Comparison of ENCODE assay signal across 30 mouse cellular contexts in the genomic region with DNA sequence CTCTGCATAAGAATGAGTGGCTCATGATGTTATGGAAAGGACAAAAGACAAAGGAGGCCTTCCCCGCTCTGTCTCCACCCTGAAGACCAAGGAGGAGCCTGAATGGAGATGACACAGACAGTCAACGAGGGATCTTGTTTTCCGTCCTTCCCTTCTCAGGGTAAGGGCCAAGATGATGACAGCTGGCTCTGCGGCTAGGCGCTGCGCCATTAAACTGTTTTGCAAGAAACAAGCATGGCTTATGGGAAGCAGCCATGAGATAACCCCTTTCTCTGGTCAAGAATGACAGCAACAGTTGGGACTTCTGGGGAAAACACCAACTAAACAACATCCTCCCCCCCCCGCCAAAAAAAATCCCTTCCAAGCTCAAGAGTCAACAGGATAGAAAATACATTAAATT.
DNase-seq lines count a peak whose midpoint lies in the region; ATAC-seq lines count a peak whose summit lies in the region.
"Had no signal": no experiment of that assay in that cellular context is flagged by ENCODE, and none has a peak within 500 bp of the region (broad histone marks: within the 10 kb centered on the region; RNA-seq: fewer than 3 reads in every experiment).

No protein-coding gene starts in this region.

- intact Hi-C loops in heart, postnatal 10 days (cut with DNase I), result no loop called here
- intact Hi-C loops in heart, postnatal 36 days (cut with DNase I), result no loop called here

- H3K27ac ChIP-seq in heart, embryonic 12.5 days (ENCODE audit: poor library complexity, severe bottlenecking), result no peak overlapping the region
- H3K27ac ChIP-seq: embryonic facial prominence, embryonic 12.5 days; forebrain, embryonic 10.5 days; forebrain, embryonic 15.5 days; gastrocnemius, adult 2 months; hindbrain, embryonic 13.5 days; kidney, postnatal 0 days; limb, embryonic 12.5 days; liver, embryonic 15.5 days; lung, embryonic 15.5 days; stomach, postnatal 0 days had no signal

- H3K4me2 ChIP-seq in heart, embryonic 12.5 days, result no peak overlapping the region
- H3K4me2 ChIP-seq: embryonic facial prominence, embryonic 12.5 days; forebrain, embryonic 15.5 days; hindbrain, embryonic 13.5 days; limb, embryonic 12.5 days; liver, embryonic 15.5 days; lung, embryonic 15.5 days; midbrain, embryonic 11.5 days had no signal

- no peak overlapping the region for H3K4me3 ChIP-seq in heart, embryonic 12.5 days
- H3K4me3 ChIP-seq: embryonic facial prominence, embryonic 12.5 days; forebrain, embryonic 10.5 days; forebrain, embryonic 15.5 days; gastrocnemius, adult 2 months; hindbrain, embryonic 13.5 days; limb, embryonic 12.5 days; liver, embryonic 15.5 days; lung, embryonic 15.5 days had no signal

- H3K9me3 ChIP-seq in heart, embryonic 12.5 days (replicated peaks), result no peaks in the 10 kb centered on the region
- H3K9me3 ChIP-seq: embryonic facial prominence, embryonic 12.5 days; forebrain, embryonic 10.5 days; forebrain, embryonic 15.5 days; hindbrain, embryonic 13.5 days; limb, embryonic 12.5 days; liver, embryonic 15.5 days; lung, embryonic 15.5 days had no signal

- no peak overlapping the region for H3K9ac ChIP-seq in heart, embryonic 12.5 days
- H3K9ac ChIP-seq: embryonic facial prominence, embryonic 12.5 days; forebrain, embryonic 15.5 days; hindbrain, embryonic 13.5 days; limb, embryonic 12.5 days; liver, embryonic 15.5 days; lung, embryonic 15.5 days had no signal

- no peak for ATAC-seq in heart, embryonic 12.5 days (ENCODE audit: insufficient number of reproducible peaks, low FRiP score)
- ATAC-seq: CD4-positive, CD25-positive, alpha-beta regulatory T cell, adult 4 months; forebrain, embryonic 15.5 days; intestine, embryonic 16.5 days; midbrain, embryonic 16.5 days had no signal

- H3K36me3 ChIP-seq in heart, embryonic 12.5 days, result no peaks in the 10 kb centered on the region
- H3K36me3 ChIP-seq: embryonic facial prominence, embryonic 12.5 days; forebrain, embryonic 10.5 days; forebrain, embryonic 15.5 days; hindbrain, embryonic 13.5 days; limb, embryonic 12.5 days; liver, embryonic 15.5 days; lung, embryonic 15.5 days had no signal

- 82% methylated on average over 7 of the region's 7 CpGs for WGBS in heart, embryonic 12.5 days

- no peaks in the 10 kb centered on the region for H3K27me3 ChIP-seq in heart, embryonic 12.5 days (replicated peaks)
- H3K27me3 ChIP-seq: embryonic facial prominence, embryonic 12.5 days; hindbrain, embryonic 13.5 days; liver, embryonic 15.5 days had no signal

- DNase-seq in gastrocnemius, postnatal 10 days, result peak; percentile 29
- no peak for DNase-seq in gastrocnemius, postnatal 25 days
- peak; percentile 38 to 43 for DNase-seq in heart, postnatal 10 days
- peak; percentile 6 to 14 for DNase-seq in heart, postnatal 36 days
- DNase-seq in telencephalon, adult 2 months (ENCODE audit: low read depth, low spot score), result peak; percentile 9
- no peak for DNase-seq in kidney, postnatal 10 days
- DNase-seq: adrenal gland, postnatal 14 days; cerebellum, adult 11-12 months; cerebellum, postnatal 36 days; gastrocnemius, adult 2 months; kidney, adult 8-10 months; layer of hippocampus, adult 9-11 months; lung, postnatal 36 days; right cerebral cortex, postnatal 25 days; thymus, adult 2 months; thymus, postnatal 36 days had no signal

- H3K4me1 ChIP-seq in heart, embryonic 12.5 days (replicated peaks), result peaks cover 14% of the 10 kb centered on the region
- H3K4me1 ChIP-seq: embryonic facial prominence, embryonic 12.5 days; forebrain, embryonic 10.5 days; forebrain, embryonic 15.5 days; hindbrain, embryonic 13.5 days; limb, embryonic 12.5 days; liver, embryonic 15.5 days; lung, embryonic 15.5 days had no signal

Comparison
In these comparisons a context has a peak if more than half of its experiments do, and no peak if none do; other contexts are left out.
1. DNase-seq: peak in gastrocnemius, postnatal 10 days (single experiment), heart, postnatal 10 days (2 of 2), heart, postnatal 36 days (2 of 2) and telencephalon, adult 2 months (single experiment); none in gastrocnemius, postnatal 25 days (single experiment) and kidney, postnatal 10 days (single experiment).